Mouse (Mus musculus) megakaryocyte, embryonic 14.5 days (primary cell): ENCODE data around the gene Prr7.

ENCODE experiments used
- FLI1 ChIP-seq: IDR thresholded peaks from 2 replicates; pipeline ENCODE4 v1.6.1; 2012; ENCODE audit warnings: low read length, inconsistent platforms, mixed read lengths
- GATA1 ChIP-seq: IDR thresholded peaks from 3 replicates; pipeline ENCODE4 v1.6.1; 2012; ENCODE audit warnings: mixed read lengths, low read length, inconsistent platforms, borderline replicate concordance

GRCm38 (mm10) chr13:55444286-55444936 lies 19.7 kb upstream of the Prr7 start:
- TF ChIP-seq FLI1: no peak
- TF ChIP-seq GATA1: no peak
